In the genomic region with DNA sequence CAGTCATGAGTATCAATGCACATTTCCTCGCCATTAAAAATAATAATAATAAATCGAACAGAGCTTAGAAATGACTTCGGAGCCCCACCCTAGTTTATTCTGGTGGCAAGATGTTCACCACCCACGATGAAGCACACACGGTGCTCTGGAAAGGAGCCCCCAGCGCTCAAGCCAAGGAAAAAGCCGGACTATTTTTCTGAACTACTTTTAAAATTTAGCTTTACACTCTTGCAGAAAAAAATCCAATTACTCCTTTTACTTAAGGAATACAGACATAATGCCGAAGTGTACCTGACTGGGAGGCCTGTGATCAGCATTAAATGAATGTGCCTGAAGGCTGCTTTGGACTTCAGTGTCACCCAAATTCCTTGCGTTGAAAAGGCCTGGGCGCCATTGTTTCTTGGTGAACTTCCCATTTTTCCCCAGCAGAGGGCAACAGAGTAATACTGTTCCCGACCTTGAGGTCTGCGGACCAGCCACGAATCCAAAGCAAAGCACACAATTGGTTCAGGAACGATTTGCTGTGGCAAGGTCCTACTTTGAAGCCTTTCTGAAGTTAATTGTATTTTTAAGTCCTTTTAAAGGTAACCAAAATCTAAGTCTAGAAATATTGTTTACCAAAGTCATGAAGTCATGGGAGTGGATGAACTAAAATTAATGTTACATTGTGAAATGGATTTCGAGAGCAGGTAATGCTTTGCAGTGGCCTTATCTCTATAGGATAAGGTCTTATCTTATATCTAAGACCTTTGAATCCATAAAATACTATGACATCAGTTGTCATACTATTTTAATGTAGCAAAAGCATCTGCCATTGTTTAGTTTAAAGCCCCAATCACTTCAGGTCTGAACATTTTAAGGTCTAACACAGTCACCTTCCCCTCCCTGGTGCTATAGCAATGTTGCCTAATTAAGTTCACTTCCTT, we compare ENCODE assay signal across 8 mouse cellular contexts.
DNase-seq lines count a peak whose midpoint lies in the region; ATAC-seq and TF ChIP-seq lines count a peak whose summit lies in the region.

No protein-coding gene starts in this region.

- no peaks in the 10 kb centered on the region for H3K27me3 ChIP-seq in E14TG2a.4 (ENCODE audit: insufficient read depth, low read length)
- H3K27me3 ChIP-seq in forebrain, embryonic 11.5 days (ENCODE audit: control insufficient read depth, insufficient read depth, low read length), result no peaks in the 10 kb centered on the region
- H3K27me3 ChIP-seq in lung, embryonic 15.5 days, result no peaks in the 10 kb centered on the region

- 32% methylated on average over 15 of the region's 15 CpGs for WGBS in forebrain, embryonic 11.5 days
- WGBS in lung, embryonic 15.5 days, result 38% methylated on average over 15 of the region's 15 CpGs

- peaks cover 19% of the 10 kb centered on the region for H3K9me3 ChIP-seq in E14TG2a.4 (ENCODE audit: low read length)
- no peaks in the 10 kb centered on the region for H3K9me3 ChIP-seq in forebrain, embryonic 11.5 days (ENCODE audit: control insufficient read depth, low read length)
- no peaks in the 10 kb centered on the region for H3K9me3 ChIP-seq in lung, embryonic 15.5 days

- TF ChIP-seq CTCF in E14TG2a.4 (conservative IDR thresholded peaks at IDR 0.05; ENCODE audit: low read length), result peak; percentile 82

- peak; percentile 90 for DNase-seq in brain, adult 2 months (ENCODE audit: low read depth, low spot score)
- peak; percentile 87 for DNase-seq in forebrain, embryonic 11.5 days (ENCODE audit: low spot score)
- DNase-seq in heart, postnatal 4 days, result peak; percentile 87
- DNase-seq in layer of hippocampus, adult 11-12 months (ENCODE audit: low spot score), result peak; percentile 83
- peak; percentile 51 for DNase-seq in ovary, postnatal 10 days (ENCODE audit: low spot score)
- DNase-seq in thymus, postnatal 10 days (ENCODE audit: low spot score in 2 of 2), result peak; percentile 13 to 45

- no peak overlapping the region for H3K4me3 ChIP-seq in E14TG2a.4 (replicated peaks; ENCODE audit: low read length)
- no peak overlapping the region for H3K4me3 ChIP-seq in forebrain, embryonic 11.5 days (ENCODE audit: low read depth, low read length)
- H3K4me3 ChIP-seq in lung, embryonic 15.5 days, result no peak overlapping the region

- H3K4me2 ChIP-seq in forebrain, embryonic 11.5 days (ENCODE audit: low read depth, low read length, severe bottlenecking), result no peak overlapping the region
- H3K4me2 ChIP-seq in lung, embryonic 15.5 days, result no peak overlapping the region

- H3K9ac ChIP-seq in forebrain, embryonic 11.5 days (ENCODE audit: low read length), result no peak overlapping the region
- H3K9ac ChIP-seq in lung, embryonic 15.5 days, result no peak overlapping the region

- no peak overlapping the region for H3K27ac ChIP-seq in forebrain, embryonic 11.5 days (ENCODE audit: low read depth, low read length)
- H3K27ac ChIP-seq in lung, embryonic 15.5 days, result no peak overlapping the region

- H3K4me1 ChIP-seq in E14TG2a.4 (replicated peaks; ENCODE audit: low read depth, low read length), result peaks cover 19% of the 10 kb centered on the region
- peaks cover 2% of the 10 kb centered on the region; the same call in 1 of the 2 replicates for H3K4me1 ChIP-seq in forebrain, embryonic 11.5 days (replicated peaks; ENCODE audit: control insufficient read depth, insufficient read depth, low read length)
- H3K4me1 ChIP-seq in lung, embryonic 15.5 days, result no peaks in the 10 kb centered on the region

- no peaks in the 10 kb centered on the region for H3K36me3 ChIP-seq in E14TG2a.4 (ENCODE audit: insufficient read depth, low read length)
- no peaks in the 10 kb centered on the region for H3K36me3 ChIP-seq in forebrain, embryonic 11.5 days (ENCODE audit: control insufficient read depth, insufficient read depth, low read length)
- no peaks in the 10 kb centered on the region for H3K36me3 ChIP-seq in lung, embryonic 15.5 days

- peak; percentile 76 for ATAC-seq in forebrain, embryonic 11.5 days (replicated peaks; ENCODE audit: low FRiP score)
- peak; percentile 67; the same call in 1 of the 2 replicates for ATAC-seq in lung, embryonic 15.5 days (ENCODE audit: borderline replicate concordance, extremely low read depth, low FRiP score, low TSS enrichment)

Comparison
In these comparisons a context has a peak if more than half of its experiments do, and no peak if none do; other contexts are left out.
1. DNase-seq: peak in every context shown above with its lines; median percentile 90 in brain, adult 2 months; 87 in forebrain, embryonic 11.5 days; 87 in heart, postnatal 4 days; 83 in layer of hippocampus, adult 11-12 months; 51 in ovary, postnatal 10 days; 29 in thymus, postnatal 10 days.